Comparison of ENCODE assay signal across 28 mouse cellular contexts in genomic region chr13:71146859-71147443, GRCm38 (mm10).
DNase-seq lines count a peak whose midpoint lies in the region; ATAC-seq and TF ChIP-seq lines count a peak whose summit lies in the region.
"Had no signal": no experiment of that assay in that cellular context is flagged by ENCODE, and none has a peak within 500 bp of the region (broad histone marks: within the 10 kb centered on the region; RNA-seq: fewer than 3 reads in every experiment).

No protein-coding gene starts in this region.

- TF ChIP-seq POLR2A in kidney, adult 2 months (IDR thresholded peaks at IDR 0.05; ENCODE audit: low read depth, low read length): no peak

- H3K9ac ChIP-seq in kidney, embryonic 15.5 days: no peak overlapping the region
- no peak overlapping the region for H3K9ac ChIP-seq in kidney, embryonic 16.5 days (replicated peaks; ENCODE audit: low read length)
- H3K9ac ChIP-seq: embryonic facial prominence, embryonic 12.5 days; embryonic facial prominence, embryonic 15.5 days; forebrain, postnatal 0 days; heart, embryonic 13.5 days; hindbrain, embryonic 12.5 days; hindbrain, embryonic 15.5 days had no signal

- ATAC-seq in kidney, embryonic 15.5 days (replicated peaks; ENCODE audit: low FRiP score): peak; percentile 77
- ATAC-seq in kidney, embryonic 16.5 days (ENCODE audit: low FRiP score, low TSS enrichment): peak; percentile 76
- ATAC-seq: activated CD4-positive, CD25-positive, alpha-beta regulatory T cell, adult 4 months; CD4-positive, CD25-positive, alpha-beta regulatory T cell, adult 4 months; forebrain, embryonic 14.5 days; forebrain, postnatal 0 days had no signal

- H3K27me3 ChIP-seq in kidney, adult 2 months (replicated peaks; ENCODE audit: control insufficient read depth, insufficient read depth, low read length): no peaks in the 10 kb centered on the region; the same call in 1 of the 2 replicates
- H3K27me3 ChIP-seq in kidney, embryonic 15.5 days: peaks cover 32% of the 10 kb centered on the region
- H3K27me3 ChIP-seq in kidney, embryonic 16.5 days (ENCODE audit: insufficient read depth, low read length): peaks cover 7% of the 10 kb centered on the region
- H3K27me3 ChIP-seq: embryonic facial prominence, embryonic 12.5 days; embryonic facial prominence, embryonic 15.5 days; heart, embryonic 13.5 days; hindbrain, embryonic 12.5 days; hindbrain, embryonic 15.5 days had no signal

- no peak overlapping the region for H3K4me2 ChIP-seq in kidney, embryonic 15.5 days
- no peak overlapping the region for H3K4me2 ChIP-seq in kidney, embryonic 16.5 days (replicated peaks; ENCODE audit: low read depth, low read length)
- H3K4me2 ChIP-seq: embryonic facial prominence, embryonic 12.5 days; embryonic facial prominence, embryonic 15.5 days; heart, embryonic 13.5 days; hindbrain, embryonic 12.5 days; hindbrain, embryonic 15.5 days had no signal

- DNase-seq in kidney, adult 2 months: peak; percentile 27
- no peak for DNase-seq in kidney, adult 11 months
- DNase-seq in kidney, adult 18-20 months: no peak
- DNase-seq in kidney, postnatal 10 days: peak; percentile 18
- DNase-seq in urinary bladder, postnatal 14 days (ENCODE audit: low spot score): no peak
- no peak for DNase-seq in embryo, embryonic 10 days (ENCODE audit: low spot score)
- DNase-seq: adrenal gland, adult 8-10 months; adrenal gland, postnatal 25 days; cerebellum, adult 18-20 months; cerebellum, adult 9-10 months; cerebellum, postnatal 14 days; forebrain, postnatal 0 days; gastrocnemius, adult 2 months; gastrocnemius, postnatal 14 days; heart, adult 18-20 months; heart, postnatal 14 days; heart, postnatal 4 days had no signal

- no peaks in the 10 kb centered on the region for H3K9me3 ChIP-seq in kidney, embryonic 15.5 days (replicated peaks)
- H3K9me3 ChIP-seq in kidney, embryonic 16.5 days (ENCODE audit: low read length): no peaks in the 10 kb centered on the region
- H3K9me3 ChIP-seq: embryonic facial prominence, embryonic 12.5 days; embryonic facial prominence, embryonic 15.5 days; heart, embryonic 10.5 days; heart, embryonic 13.5 days; hindbrain, embryonic 12.5 days; hindbrain, embryonic 15.5 days had no signal

- no peak for TF ChIP-seq CTCF in kidney, adult 2 months (conservative IDR thresholded peaks at IDR 0.05; ENCODE audit: insufficient read depth, insufficient read length, low read depth, low read length)

- H3K36me3 ChIP-seq in kidney, adult 2 months (ENCODE audit: control insufficient read depth, insufficient read depth, low read length): no peaks in the 10 kb centered on the region
- H3K36me3 ChIP-seq in kidney, embryonic 15.5 days: no peaks in the 10 kb centered on the region
- H3K36me3 ChIP-seq in kidney, embryonic 16.5 days (ENCODE audit: insufficient read depth, low read length): no peaks in the 10 kb centered on the region
- H3K36me3 ChIP-seq: embryonic facial prominence, embryonic 12.5 days; embryonic facial prominence, embryonic 15.5 days; heart, embryonic 10.5 days; heart, embryonic 13.5 days; hindbrain, embryonic 12.5 days; hindbrain, embryonic 15.5 days had no signal

- peaks cover 8% of the 10 kb centered on the region for H3K4me1 ChIP-seq in kidney, adult 2 months (ENCODE audit: control insufficient read depth, insufficient read depth, low read length)
- H3K4me1 ChIP-seq in kidney, embryonic 15.5 days: peaks cover 22% of the 10 kb centered on the region
- H3K4me1 ChIP-seq in kidney, embryonic 16.5 days (ENCODE audit: insufficient read depth, low read length): peaks cover 7% of the 10 kb centered on the region; the same call in 1 of the 2 replicates
- H3K4me1 ChIP-seq: embryonic facial prominence, embryonic 12.5 days; embryonic facial prominence, embryonic 15.5 days; heart, embryonic 10.5 days had no signal

- no peak overlapping the region for H3K4me3 ChIP-seq in kidney, adult 2 months (ENCODE audit: insufficient read depth, low read depth, low read length)
- H3K4me3 ChIP-seq in kidney, embryonic 15.5 days (replicated peaks): no peak overlapping the region
- H3K4me3 ChIP-seq in kidney, embryonic 16.5 days (ENCODE audit: low read length): no peak overlapping the region
- H3K4me3 ChIP-seq: embryonic facial prominence, embryonic 12.5 days; embryonic facial prominence, embryonic 15.5 days; gastrocnemius, adult 2 months; heart, embryonic 10.5 days; heart, embryonic 13.5 days; hindbrain, embryonic 12.5 days; hindbrain, embryonic 15.5 days had no signal

- no peak overlapping the region for H3K27ac ChIP-seq in kidney, adult 2 months (ENCODE audit: insufficient read depth, low read depth, low read length)
- H3K27ac ChIP-seq in kidney, embryonic 15.5 days: peak overlapping the region; percentile 45; the same call in 1 of the 2 replicates
- H3K27ac ChIP-seq in kidney, embryonic 16.5 days (ENCODE audit: low read length): peak overlapping the region; percentile 4; the same call in 1 of the 2 replicates
- H3K27ac ChIP-seq: embryonic facial prominence, embryonic 12.5 days; embryonic facial prominence, embryonic 15.5 days; gastrocnemius, adult 2 months; heart, embryonic 10.5 days; heart, embryonic 13.5 days; hindbrain, embryonic 12.5 days; hindbrain, embryonic 15.5 days had no signal

- WGBS in kidney, adult 2 months: 37% methylated on average over 3 of the region's 3 CpGs
- 46% methylated on average over 3 of the region's 3 CpGs for WGBS in kidney, embryonic 15.5 days
- WGBS in kidney, embryonic 16.5 days: 44% methylated on average over 3 of the region's 3 CpGs

Comparison
In these comparisons a context has a peak if more than half of its experiments do, and no peak if none do; other contexts are left out.
1. DNase-seq: peak in kidney, adult 2 months (single experiment) and kidney, postnatal 10 days (single experiment); none in kidney, adult 11 months (single experiment), kidney, adult 18-20 months (single experiment), urinary bladder, postnatal 14 days (single experiment) and embryo, embryonic 10 days (single experiment).